Comparison of ENCODE assay signal across 7 mouse cellular contexts in the genomic region with DNA sequence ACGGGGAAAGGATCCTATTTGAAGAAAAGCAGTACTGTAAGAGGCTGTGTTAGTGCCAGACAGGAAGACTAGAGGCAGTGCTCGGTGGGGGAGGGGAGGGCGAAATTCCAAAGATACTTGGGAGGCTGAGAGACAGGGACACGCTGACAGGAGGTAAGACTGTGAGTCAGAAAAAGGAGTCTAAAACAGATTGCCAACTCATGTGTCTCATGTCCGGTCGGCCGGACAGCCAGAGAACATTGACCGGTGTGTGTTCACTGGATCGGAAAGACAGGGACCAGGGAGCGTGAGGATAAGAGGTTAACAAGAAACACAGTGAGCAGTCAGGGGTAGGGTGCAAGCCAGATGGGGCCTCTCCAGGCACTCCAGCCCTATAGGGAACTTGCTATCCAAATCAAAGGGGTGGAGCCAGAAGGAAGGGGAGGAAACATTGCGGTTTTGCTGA. TPM values are rescaled to one million over a fixed set of nuclear protein-coding genes. Genes with fewer than 3 reads are reported as not detected.
DNase-seq lines count a peak whose midpoint lies in the region; ATAC-seq lines count a peak whose summit lies in the region.

No protein-coding gene starts in this region.

- no peaks in the 10 kb centered on the region for H3K27me3 ChIP-seq in forebrain, embryonic 14.5 days (replicated peaks; ENCODE audit: control insufficient read depth, insufficient read depth, low read length)
- no peaks in the 10 kb centered on the region for H3K27me3 ChIP-seq in limb, embryonic 12.5 days
- no peaks in the 10 kb centered on the region for H3K27me3 ChIP-seq in midbrain, embryonic 10.5 days (ENCODE audit: low read depth, poor library complexity, severe bottlenecking)

- no peak overlapping the region for H3K9ac ChIP-seq in forebrain, embryonic 14.5 days (ENCODE audit: low read length)
- H3K9ac ChIP-seq in limb, embryonic 12.5 days (replicated peaks) = no peak overlapping the region

- H3K4me2 ChIP-seq in forebrain, embryonic 14.5 days (ENCODE audit: low read length) = no peak overlapping the region
- peak overlapping the region; percentile 43 for H3K4me2 ChIP-seq in limb, embryonic 12.5 days

- no peak overlapping the region for H3K4me3 ChIP-seq in forebrain, embryonic 14.5 days (ENCODE audit: low read depth, low read length)
- H3K4me3 ChIP-seq in limb, embryonic 12.5 days (replicated peaks) = no peak overlapping the region
- no peak overlapping the region for H3K4me3 ChIP-seq in midbrain, embryonic 10.5 days

- no peaks in the 10 kb centered on the region for H3K9me3 ChIP-seq in forebrain, embryonic 14.5 days (replicated peaks; ENCODE audit: control insufficient read depth, low read length)
- H3K9me3 ChIP-seq in limb, embryonic 12.5 days = no peaks in the 10 kb centered on the region
- H3K9me3 ChIP-seq in midbrain, embryonic 10.5 days (replicated peaks) = no peaks in the 10 kb centered on the region

- WGBS in forebrain, embryonic 14.5 days = 40% methylated on average over 11 of the region's 11 CpGs
- WGBS in limb, embryonic 12.5 days = 41% methylated on average over 11 of the region's 11 CpGs
- WGBS in midbrain, embryonic 10.5 days = 34% methylated on average over 11 of the region's 11 CpGs

- H3K27ac ChIP-seq in forebrain, embryonic 14.5 days (ENCODE audit: low read depth, low read length) = no peak overlapping the region
- H3K27ac ChIP-seq in limb, embryonic 12.5 days = peak overlapping the region; percentile 59; the same call in 1 of the 2 replicates
- H3K27ac ChIP-seq in midbrain, embryonic 10.5 days (replicated peaks) = peak overlapping the region; percentile 55; the same call in 1 of the 2 replicates

- H3K36me3 ChIP-seq in forebrain, embryonic 14.5 days (ENCODE audit: control insufficient read depth, insufficient read depth, low read length) = no peaks in the 10 kb centered on the region
- no peaks in the 10 kb centered on the region for H3K36me3 ChIP-seq in limb, embryonic 12.5 days
- H3K36me3 ChIP-seq in midbrain, embryonic 10.5 days = no peaks in the 10 kb centered on the region

- H3K4me1 ChIP-seq in forebrain, embryonic 14.5 days (ENCODE audit: control insufficient read depth, insufficient read depth, low read length) = no peaks in the 10 kb centered on the region
- 0 out of 2 replicates have a peak, but pooled peaks cover 2% of the 10 kb centered on the region for H3K4me1 ChIP-seq in limb, embryonic 12.5 days (replicated peaks)
- H3K4me1 ChIP-seq in midbrain, embryonic 10.5 days = peaks cover 5% of the 10 kb centered on the region

- DNase-seq in ES-CJ7 (ENCODE audit: low read depth, low spot score) = peak; percentile 72
- peak; percentile 48 to 55 for DNase-seq in adrenal gland, adult 18-20 months (ENCODE audit: low spot score in 2 of 2)
- peak; percentile 23 for DNase-seq in forebrain, embryonic 14.5 days (ENCODE audit: low spot score)
- peak; percentile 86 for DNase-seq in heart, postnatal 4 days
- DNase-seq in midbrain, embryonic 10.5 days (ENCODE audit: low spot score) = peak; percentile 54
- DNase-seq in testis, postnatal 14 days (ENCODE audit: low spot score) = peak; percentile 62

- peak; percentile 54; the same call in 1 of the 2 replicates for ATAC-seq in forebrain, embryonic 14.5 days
- ATAC-seq in limb, embryonic 12.5 days (ENCODE audit: insufficient number of reproducible peaks, insufficient read depth, low FRiP score, low TSS enrichment, low read depth) = peak; percentile 69; the same call in 1 of the 2 replicates

RNA-seq across cellular contexts. Expression of gene Fyb, which starts 42.3 kb away (rescaled TPM):
- total RNA-seq in adrenal gland, adult 18-20 months (2021) = 10 to 100 TPM; 43.5 to 45.3 TPM
- 1.7 and 2.2 TPM in 2 replicates for polyA plus RNA-seq in forebrain, embryonic 14.5 days (2014; fragmentation: Nextera tagmentation; extraction: Ambion mirVana)
- total RNA-seq in heart, postnatal 4 days (2021) = 10 to 100 TPM in 1 of 2 experiments, 1 to 10 TPM in 1; 6.1 to 24.8 TPM
- polyA plus RNA-seq in limb, embryonic 12.5 days (2016; fragmentation: Nextera tagmentation; extraction: Ambion mirVana) = 3.4 and 3.8 TPM in 2 replicates
- polyA plus RNA-seq in midbrain, embryonic 10.5 days (2016; fragmentation: Nextera tagmentation; extraction: Ambion mirVana) = 2.4 and 2.9 TPM in 2 replicates

Comparison
In these comparisons a context has a peak if more than half of its experiments do, and no peak if none do; other contexts are left out.
1. DNase-seq: peak in every context shown above with its lines; median percentile 86 in heart, postnatal 4 days; 72 in ES-CJ7; 62 in testis, postnatal 14 days; 54 in midbrain, embryonic 10.5 days; 52 in adrenal gland, adult 18-20 months; 23 in forebrain, embryonic 14.5 days.